Mouse (Mus musculus) spleen, adult 2 months (tissue): ENCODE data around the gene Wnt5b.

Experiments used
- CTCF ChIP-seq: fragments of 200-500 bp; IDR thresholded peaks from 2 replicates; pipeline ENCODE4 v1.5.1; 2011; ENCODE audit warnings: mild to moderate bottlenecking, inconsistent platforms; ENCODE audit not compliant: insufficient read depth, insufficient read length, insufficient replicate concordance; ENCODE audit errors: extremely low read depth
- POLR2A ChIP-seq: fragments of 200-500 bp; IDR thresholded peaks from 2 replicates; pipeline ENCODE4 v1.6.1; 2011; ENCODE audit warnings: low read depth, low read length, inconsistent platforms

GRCm38 (mm10) chr6:119568339-119568738 lies 24.2 kb upstream of the Wnt5b start:
- no peak for TF ChIP-seq CTCF
- TF ChIP-seq POLR2A = no peak
